13 mouse cellular contexts compared by ENCODE assay signal in genomic region chr4:45725055-45725910, GRCm38 (mm10).
A peak's percentile ranks its signal among the peaks of the same experiment; 100 is the strongest.
DNase-seq lines count a peak whose midpoint lies in the region; ATAC-seq and TF ChIP-seq lines count a peak whose summit lies in the region.
"Had no signal": no experiment of that assay in that cellular context is flagged by ENCODE, and none has a peak within 500 bp of the region (broad histone marks: within the 10 kb centered on the region; RNA-seq: fewer than 3 reads in every experiment).

No protein-coding gene starts in this region.

- no peaks in the 10 kb centered on the region for H3K36me3 ChIP-seq in embryonic facial prominence, embryonic 14.5 days (ENCODE audit: control insufficient read depth, insufficient read depth, low read length)
- no peaks in the 10 kb centered on the region for H3K36me3 ChIP-seq in lung, postnatal 0 days (ENCODE audit: insufficient read depth, low read length)

- ATAC-seq in embryonic facial prominence, embryonic 14.5 days (ENCODE audit: low read depth): peak; percentile 56; the same call in 1 of the 2 replicates
- ATAC-seq in lung, postnatal 0 days: 0 out of 2 replicates have a peak, but pooled peaks have one; percentile 16

- TF ChIP-seq POLR2A in cerebellum, adult 2 months (IDR thresholded peaks at IDR 0.05; ENCODE audit: borderline replicate concordance, insufficient read depth, low read length): no peak

- no peaks in the 10 kb centered on the region for H3K9me3 ChIP-seq in embryonic facial prominence, embryonic 14.5 days (ENCODE audit: control insufficient read depth, low read length)
- H3K9me3 ChIP-seq in lung, postnatal 0 days (ENCODE audit: low read length): no peaks in the 10 kb centered on the region

- H3K4me3 ChIP-seq in cerebellum, adult 2 months (replicated peaks; ENCODE audit: insufficient read depth, low read depth, low read length): no peak overlapping the region
- no peak overlapping the region for H3K4me3 ChIP-seq in embryonic facial prominence, embryonic 14.5 days (ENCODE audit: low read depth, low read length)
- no peak overlapping the region for H3K4me3 ChIP-seq in lung, postnatal 0 days (ENCODE audit: low read depth, low read length)
- H3K4me3 ChIP-seq: left cerebral cortex, adult 2 months had no signal

- intact Hi-C loops in gastrocnemius, postnatal 14 days (cut with DNase I; ENCODE audit: low total_unique reads): no loop called here

- no peak for TF ChIP-seq EP300 in lung, postnatal 0 days (IDR thresholded peaks at IDR 0.05)

- H3K4me1 ChIP-seq in cerebellum, adult 2 months (ENCODE audit: control insufficient read depth, insufficient read depth, low read length): no peaks in the 10 kb centered on the region
- peaks cover 27% of the 10 kb centered on the region for H3K4me1 ChIP-seq in embryonic facial prominence, embryonic 14.5 days (ENCODE audit: control insufficient read depth, insufficient read depth, low read length)
- H3K4me1 ChIP-seq in lung, postnatal 0 days (ENCODE audit: insufficient read depth, low read depth, low read length): no peaks in the 10 kb centered on the region

- H3K9ac ChIP-seq in embryonic facial prominence, embryonic 14.5 days (ENCODE audit: low read depth, low read length): no peak overlapping the region
- no peak overlapping the region for H3K9ac ChIP-seq in lung, postnatal 0 days (replicated peaks; ENCODE audit: low read depth)

- no peaks in the 10 kb centered on the region for H3K27me3 ChIP-seq in cerebellum, adult 2 months (ENCODE audit: control insufficient read depth, insufficient read depth, low read length)
- no peaks in the 10 kb centered on the region for H3K27me3 ChIP-seq in embryonic facial prominence, embryonic 14.5 days (replicated peaks; ENCODE audit: control insufficient read depth, insufficient read depth, low read length)
- no peaks in the 10 kb centered on the region for H3K27me3 ChIP-seq in lung, postnatal 0 days (replicated peaks; ENCODE audit: insufficient read depth, low read length)

- H3K27ac ChIP-seq in cerebellum, adult 2 months (ENCODE audit: insufficient read depth, low read length): no peak overlapping the region
- no peak overlapping the region; the same call in 1 of the 2 replicates for H3K27ac ChIP-seq in embryonic facial prominence, embryonic 14.5 days (replicated peaks; ENCODE audit: low read depth, low read length)
- H3K27ac ChIP-seq in lung, postnatal 0 days (ENCODE audit: low read length): no peak overlapping the region
- H3K27ac ChIP-seq: left cerebral cortex, adult 2 months had no signal

- WGBS in cerebellum, adult 2 months: 72% methylated on average over 16 of the region's 16 CpGs
- 36% methylated on average over 16 of the region's 16 CpGs for WGBS in embryonic facial prominence, embryonic 14.5 days
- 63% methylated on average over 16 of the region's 16 CpGs for WGBS in lung, postnatal 0 days

- DNase-seq in cerebellum, postnatal 10 days: peak; percentile 61 to 67
- no peak for DNase-seq in cerebellum, adult 2 months
- peak; percentile 7 to 47 for DNase-seq in kidney, postnatal 25 days
- no peak for DNase-seq in kidney, adult 11 months
- peak; percentile 81 for DNase-seq in embryonic facial prominence, embryonic 14.5 days (ENCODE audit: low spot score)
- DNase-seq in lung, postnatal 0 days (ENCODE audit: low spot score): peak; percentile 21
- DNase-seq in ovary, adult 18-20 months (ENCODE audit: low spot score): no peak
- no peak for DNase-seq in gastrocnemius, postnatal 14 days
- DNase-seq: cerebellum, adult 9-11 months; gastrocnemius, postnatal 25 days; kidney, adult 18-20 months; thymus, postnatal 25 days had no signal

- no peak overlapping the region for H3K4me2 ChIP-seq in embryonic facial prominence, embryonic 14.5 days (ENCODE audit: low read depth, low read length)
- no peak overlapping the region for H3K4me2 ChIP-seq in lung, postnatal 0 days (replicated peaks; ENCODE audit: low read depth, low read length)

- no peak for TF ChIP-seq CTCF in cerebellum, adult 2 months (IDR thresholded peaks at IDR 0.05; ENCODE audit: borderline replicate concordance, insufficient read depth, low read depth, low read length)
- no peak for TF ChIP-seq CTCF in lung, postnatal 0 days (IDR thresholded peaks at IDR 0.05)

Comparison
In these comparisons a context has a peak if more than half of its experiments do, and no peak if none do; other contexts are left out.
1. DNase-seq: peak in cerebellum, postnatal 10 days (2 of 2), kidney, postnatal 25 days (2 of 2), embryonic facial prominence, embryonic 14.5 days (single experiment) and lung, postnatal 0 days (single experiment); none in cerebellum, adult 2 months (0 of 2), kidney, adult 11 months (single experiment), ovary, adult 18-20 months (single experiment) and gastrocnemius, postnatal 14 days (single experiment).